23 mouse cellular contexts compared by ENCODE assay signal in genomic region chr11:90052785-90053184, GRCm38 (mm10). TPM values are rescaled to one million over a fixed set of nuclear protein-coding genes. Genes with fewer than 3 reads are reported as not detected.
A peak's percentile ranks its signal among the peaks of the same experiment; 100 is the strongest.
DNase-seq lines count a peak whose midpoint lies in the region; ATAC-seq and TF ChIP-seq lines count a peak whose summit lies in the region.
"Had no signal": no experiment of that assay in that cellular context is flagged by ENCODE, and none has a peak within 500 bp of the region (broad histone marks: within the 10 kb centered on the region; RNA-seq: fewer than 3 reads in every experiment).

No protein-coding gene starts in this region.

- ATAC-seq in embryonic facial prominence, embryonic 14.5 days (ENCODE audit: low read depth) = peak; percentile 56
- peak; percentile 31; the same call in 1 of the 2 replicates for ATAC-seq in limb, embryonic 11.5 days (ENCODE audit: insufficient number of reproducible peaks, low FRiP score, low TSS enrichment, low read depth)
- peak; percentile 62; the same call in 1 of the 2 replicates for ATAC-seq in limb, embryonic 14.5 days (ENCODE audit: low FRiP score, low read depth)
- ATAC-seq in frontal cortex, adult (ENCODE audit: low TSS enrichment) = no peak
- ATAC-seq: activated CD4-positive, CD25-positive, alpha-beta regulatory T cell, adult 4 months; CD4-positive, CD25-positive, alpha-beta regulatory T cell, adult 4 months; Patski had no signal

- peaks cover 12% of the 10 kb centered on the region; the same call in 1 of the 2 replicates for H3K4me1 ChIP-seq in embryonic facial prominence, embryonic 14.5 days (ENCODE audit: control insufficient read depth, insufficient read depth, low read length)
- H3K4me1 ChIP-seq in embryonic facial prominence, embryonic 10.5 days = peaks cover 30% of the 10 kb centered on the region
- H3K4me1 ChIP-seq in limb, embryonic 11.5 days (ENCODE audit: control insufficient read depth, insufficient read depth, low read length) = no peaks in the 10 kb centered on the region
- peaks cover 20% of the 10 kb centered on the region for H3K4me1 ChIP-seq in limb, embryonic 10.5 days
- peaks cover 2% of the 10 kb centered on the region; the same call in 1 of the 2 replicates for H3K4me1 ChIP-seq in limb, embryonic 14.5 days (ENCODE audit: control insufficient read depth, insufficient read depth, low read length)

- no peaks in the 10 kb centered on the region for H3K9me3 ChIP-seq in embryonic facial prominence, embryonic 14.5 days (ENCODE audit: control insufficient read depth, low read length)
- H3K9me3 ChIP-seq in embryonic facial prominence, embryonic 10.5 days = no peaks in the 10 kb centered on the region
- H3K9me3 ChIP-seq in limb, embryonic 11.5 days (ENCODE audit: control insufficient read depth, low read length) = no peaks in the 10 kb centered on the region
- H3K9me3 ChIP-seq in limb, embryonic 10.5 days (replicated peaks) = no peaks in the 10 kb centered on the region
- no peaks in the 10 kb centered on the region for H3K9me3 ChIP-seq in limb, embryonic 14.5 days (ENCODE audit: control insufficient read depth, low read length)

- DNase-seq in embryonic facial prominence, embryonic 14.5 days (ENCODE audit: low spot score) = peak; percentile 55
- no peak for DNase-seq in embryonic facial prominence, embryonic 10.5 days (ENCODE audit: low spot score)
- DNase-seq in limb, embryonic 11.5 days (ENCODE audit: low spot score) = no peak
- no peak for DNase-seq in limb, embryonic 10.5 days (ENCODE audit: low spot score)
- DNase-seq in limb, embryonic 14.5 days (ENCODE audit: low spot score) = no peak
- no peak for DNase-seq in thymus, postnatal 25 days
- DNase-seq: adrenal gland, adult 2 months; adrenal gland, adult 8-10 months; adrenal gland, postnatal 10 days; adrenal gland, postnatal 14 days; adrenal gland, postnatal 25 days; adrenal gland, postnatal 36 days; B cell, adult 2 months; cerebellum, adult 11 months; cerebellum, adult 11-12 months had no signal

- H3K9ac ChIP-seq in embryonic facial prominence, embryonic 14.5 days (ENCODE audit: low read depth, low read length) = no peak overlapping the region
- H3K9ac ChIP-seq in limb, embryonic 11.5 days (ENCODE audit: low read length) = no peak overlapping the region
- H3K9ac ChIP-seq in limb, embryonic 14.5 days (ENCODE audit: low read depth, low read length, severe bottlenecking) = no peak overlapping the region

- no peak for TF ChIP-seq POLR2A in limb, embryonic 14.5 days (IDR thresholded peaks at IDR 0.05; ENCODE audit: borderline replicate concordance, extremely low read depth, insufficient read depth, insufficient read length)
- TF ChIP-seq POLR2A in myocyte (IDR thresholded peaks at IDR 0.05; ENCODE audit: insufficient read length, low read depth) = no peak

- H3K4me3 ChIP-seq in embryonic facial prominence, embryonic 14.5 days (ENCODE audit: low read depth, low read length) = no peak overlapping the region
- no peak overlapping the region for H3K4me3 ChIP-seq in embryonic facial prominence, embryonic 10.5 days
- no peak overlapping the region for H3K4me3 ChIP-seq in limb, embryonic 11.5 days (ENCODE audit: low read depth, low read length)
- H3K4me3 ChIP-seq in limb, embryonic 10.5 days = no peak overlapping the region
- H3K4me3 ChIP-seq in limb, embryonic 14.5 days (replicated peaks; ENCODE audit: low read length) = no peak overlapping the region
- H3K4me3 ChIP-seq in myocyte = no peak overlapping the region

- no peak overlapping the region for H3ac ChIP-seq in myocyte (ENCODE audit: control insufficient read depth, insufficient read length)

- no peak overlapping the region for H3K4me2 ChIP-seq in embryonic facial prominence, embryonic 14.5 days (ENCODE audit: low read depth, low read length)
- no peak overlapping the region for H3K4me2 ChIP-seq in limb, embryonic 11.5 days (ENCODE audit: low read depth, severe bottlenecking)
- H3K4me2 ChIP-seq in limb, embryonic 14.5 days (replicated peaks; ENCODE audit: low read depth, low read length, severe bottlenecking) = no peak overlapping the region
- peak overlapping the region; percentile 9 for H3K4me2 ChIP-seq in myocyte (ENCODE audit: low read depth)

- no peaks in the 10 kb centered on the region for H3K79me2 ChIP-seq in myocyte (ENCODE audit: control insufficient read depth, insufficient read depth)

- H3K36me3 ChIP-seq in embryonic facial prominence, embryonic 14.5 days (ENCODE audit: control insufficient read depth, insufficient read depth, low read length) = no peaks in the 10 kb centered on the region
- H3K36me3 ChIP-seq in embryonic facial prominence, embryonic 10.5 days (replicated peaks) = no peaks in the 10 kb centered on the region
- H3K36me3 ChIP-seq in limb, embryonic 11.5 days (ENCODE audit: control insufficient read depth, insufficient read depth, low read length) = no peaks in the 10 kb centered on the region
- H3K36me3 ChIP-seq in limb, embryonic 10.5 days = no peaks in the 10 kb centered on the region
- no peaks in the 10 kb centered on the region for H3K36me3 ChIP-seq in limb, embryonic 14.5 days (ENCODE audit: control insufficient read depth, insufficient read depth, low read length)
- H3K36me3 ChIP-seq in myocyte (ENCODE audit: control insufficient read depth, insufficient read depth) = no peaks in the 10 kb centered on the region
- H3K36me3 ChIP-seq: G1E had no signal

- H3K27me3 ChIP-seq in embryonic facial prominence, embryonic 14.5 days (replicated peaks; ENCODE audit: control insufficient read depth, insufficient read depth, low read length) = no peaks in the 10 kb centered on the region
- no peaks in the 10 kb centered on the region for H3K27me3 ChIP-seq in embryonic facial prominence, embryonic 10.5 days (replicated peaks; ENCODE audit: low read depth, poor library complexity, severe bottlenecking)
- no peaks in the 10 kb centered on the region for H3K27me3 ChIP-seq in limb, embryonic 11.5 days (ENCODE audit: control insufficient read depth, insufficient read depth, low read length)
- H3K27me3 ChIP-seq in limb, embryonic 10.5 days (ENCODE audit: low read depth, poor library complexity, severe bottlenecking) = no peaks in the 10 kb centered on the region
- no peaks in the 10 kb centered on the region for H3K27me3 ChIP-seq in limb, embryonic 14.5 days (ENCODE audit: control insufficient read depth, insufficient read depth, low read length)
- H3K27me3 ChIP-seq in myocyte (ENCODE audit: control insufficient read depth, insufficient read depth, insufficient read length) = no peaks in the 10 kb centered on the region
- H3K27me3 ChIP-seq: CH12.LX had no signal

- 33% methylated on average over 7 of the region's 7 CpGs for WGBS in embryonic facial prominence, embryonic 14.5 days
- WGBS in embryonic facial prominence, embryonic 10.5 days = 73% methylated on average over 7 of the region's 7 CpGs
- 69% methylated on average over 7 of the region's 7 CpGs for WGBS in limb, embryonic 11.5 days
- WGBS in limb, embryonic 10.5 days = 80% methylated on average over 7 of the region's 7 CpGs
- WGBS in limb, embryonic 14.5 days = 36% methylated on average over 7 of the region's 7 CpGs

- H3K27ac ChIP-seq in embryonic facial prominence, embryonic 14.5 days (replicated peaks; ENCODE audit: low read depth, low read length) = no peak overlapping the region
- H3K27ac ChIP-seq in embryonic facial prominence, embryonic 10.5 days (replicated peaks) = no peak overlapping the region
- no peak overlapping the region for H3K27ac ChIP-seq in limb, embryonic 11.5 days (replicated peaks; ENCODE audit: low read depth, low read length)
- H3K27ac ChIP-seq in limb, embryonic 10.5 days = no peak overlapping the region
- H3K27ac ChIP-seq in limb, embryonic 14.5 days (replicated peaks; ENCODE audit: low read depth, low read length) = no peak overlapping the region

TF ChIP-seq in myocyte, 11 proteins besides CTCF, POLR2A, EP300 and RAD21:
- no peak for TF ChIP-seq MAX (IDR thresholded peaks at IDR 0.05; ENCODE audit: low read depth)
- TF ChIP-seq POLR2AphosphoS2 (IDR thresholded peaks at IDR 0.05; ENCODE audit: insufficient read length, low read depth) = no peak
- TF ChIP-seq REST (IDR thresholded peaks at IDR 0.05; ENCODE audit: insufficient read depth, insufficient read length) = no peak
- TF ChIP-seq CEBPB (IDR thresholded peaks at IDR 0.05; ENCODE audit: insufficient read depth, poor library complexity, severe bottlenecking) = no peak
- no peak for TF ChIP-seq E2F4 (IDR thresholded peaks at IDR 0.05; ENCODE audit: insufficient read depth)
- TF ChIP-seq SRF (IDR thresholded peaks at IDR 0.05; ENCODE audit: control insufficient read depth, insufficient read length, low read depth) = no peak

RNA-seq across cellular contexts. Expression of gene Tmem100, which starts 22.6 kb away (rescaled TPM):
- polyA plus RNA-seq in embryonic facial prominence, embryonic 14.5 days (2014; fragmentation: Nextera tagmentation; extraction: Ambion mirVana) = 29.7 and 32.3 TPM in 2 replicates
- 7.0 and 7.7 TPM in 2 replicates for polyA plus RNA-seq in embryonic facial prominence, embryonic 10.5 days (2016; fragmentation: Nextera tagmentation; extraction: Ambion mirVana)
- 8.2 and 8.6 TPM in 2 replicates for polyA plus RNA-seq in limb, embryonic 11.5 days (2014; fragmentation: Nextera tagmentation; extraction: Ambion mirVana)
- polyA plus RNA-seq in limb, embryonic 10.5 days (2016; fragmentation: Nextera tagmentation; extraction: Ambion mirVana) = 7.1 and 8.7 TPM in 2 replicates
- polyA plus RNA-seq in limb, embryonic 14.5 days (2012; rRNA removed) = 12.6 and 16.4 TPM in 2 replicates
- polyA plus RNA-seq in limb, embryonic 14.5 days (2014; fragmentation: Nextera tagmentation; extraction: Ambion mirVana) = 20.1 and 23.9 TPM in 2 replicates
- polyA plus RNA-seq in myocyte (2012; fragmentation: generic; extraction: Trizol) = not detected
- polyA plus RNA-seq: activated CD4-positive, CD25-positive, alpha-beta regulatory T cell, adult 4 months; C2C12; CD4-positive, CD25-positive, alpha-beta regulatory T cell, adult 4 months; Patski had no signal

RNA-seq across cellular contexts. Expression of gene Pctp, which starts 50.1 kb away (rescaled TPM):
- 1.9 and 3.0 TPM in 2 replicates for polyA plus RNA-seq in embryonic facial prominence, embryonic 14.5 days (2014; fragmentation: Nextera tagmentation; extraction: Ambion mirVana)
- polyA plus RNA-seq in embryonic facial prominence, embryonic 10.5 days (2016; fragmentation: Nextera tagmentation; extraction: Ambion mirVana) = 16.9 and 19.4 TPM in 2 replicates
- 11.1 and 14.8 TPM in 2 replicates for polyA plus RNA-seq in limb, embryonic 11.5 days (2014; fragmentation: Nextera tagmentation; extraction: Ambion mirVana)
- 21.9 and 24.5 TPM in 2 replicates for polyA plus RNA-seq in limb, embryonic 10.5 days (2016; fragmentation: Nextera tagmentation; extraction: Ambion mirVana)
- polyA plus RNA-seq in limb, embryonic 14.5 days (2012; rRNA removed) = 3.9 TPM in 2 replicates
- polyA plus RNA-seq in limb, embryonic 14.5 days (2014; fragmentation: Nextera tagmentation; extraction: Ambion mirVana) = 2.3 and 2.8 TPM in 2 replicates
- 1.1 TPM for polyA plus RNA-seq in myocyte (2012; fragmentation: generic; extraction: Trizol)
